Mouse (Mus musculus): ENCODE data around the gene Vsig2. TPM values are rescaled to one million over a fixed set of nuclear protein-coding genes. Genes with fewer than 3 reads are reported as not detected.
A peak's percentile ranks its signal among the peaks of the same experiment; 100 is the strongest.

Gene Vsig2
- polyA plus RNA-seq, 1 experiment from 2014 or later: 6.1 TPM

GRCm38 (mm10) chr9:37541851-37542642 is 3.0 kb downstream of the Vsig2 start:
- no peak overlapping the region for H3K4me3 ChIP-seq (ENCODE audit: low read depth, low read length)
- H3K9me3 ChIP-seq (ENCODE audit: control insufficient read depth): no peaks in the 10 kb centered on the region
- no peak overlapping the region for H3K27ac ChIP-seq (ENCODE audit: low read depth, low read length)
- no peaks in the 10 kb centered on the region for H3K4me1 ChIP-seq (replicated peaks; ENCODE audit: control insufficient read depth, insufficient read depth, low read length)
- 69% methylated on average over 7 of the region's 7 CpGs for WGBS
- H3K27me3 ChIP-seq (replicated peaks; ENCODE audit: control insufficient read depth, insufficient read depth, low read length): peaks cover 17% of the 10 kb centered on the region
- TF ChIP-seq CTCF (IDR thresholded peaks at IDR 0.05; ENCODE audit: low read depth): no peak
- no peak overlapping the region for H3K9ac ChIP-seq (ENCODE audit: low read depth, low read length)
- no peak for ATAC-seq
- H3K36me3 ChIP-seq (ENCODE audit: control insufficient read depth, insufficient read depth): 0 out of 2 replicates have a peak, but pooled peaks cover 3% of the 10 kb centered on the region
- no peak overlapping the region for H3K4me2 ChIP-seq (replicated peaks; ENCODE audit: low read depth)

- Histone ChIP-seq H3K9me3 (ENCODE audit: control insufficient read depth) (no peaks in the 10 kb centered on the region), H3K9ac (ENCODE audit: low read depth, low read length) (no peak overlapping the region), H3K4me2 (replicated peaks; ENCODE audit: low read depth) (peak overlapping the region; percentile 72), H3K27me3 (replicated peaks; ENCODE audit: control insufficient read depth, insufficient read depth, low read length) (peaks cover 17% of the 10 kb centered on the region), H3K4me3 (ENCODE audit: low read depth, low read length) (peak overlapping the region; percentile 37), H3K27ac (ENCODE audit: low read depth, low read length) (no peak overlapping the region), H3K36me3 (ENCODE audit: control insufficient read depth, insufficient read depth) (no peaks in the 10 kb centered on the region), H3K4me1 (replicated peaks; ENCODE audit: control insufficient read depth, insufficient read depth, low read length) (no peaks in the 10 kb centered on the region)
- WGBS: 33% methylated on average over 12 of the region's 12 CpGs
- no peak for ATAC-seq
- TF ChIP-seq CTCF (IDR thresholded peaks at IDR 0.05; ENCODE audit: low read depth): no peak
Measured at GRCm38 (mm10) chr9:37543869-37544440, 4.9 kb downstream of the Vsig2 start.

- H3K4me2 ChIP-seq (replicated peaks; ENCODE audit: low read depth): peak overlapping the region; percentile 72
- H3K9ac ChIP-seq (ENCODE audit: low read depth, low read length): 0 out of 2 replicates have a peak overlapping the region, but pooled peaks have one; percentile 4
- peak; percentile 78; the same call in 1 of the 2 replicates for TF ChIP-seq CTCF (IDR thresholded peaks at IDR 0.05; ENCODE audit: low read depth)
- H3K27me3 ChIP-seq (replicated peaks; ENCODE audit: control insufficient read depth, insufficient read depth, low read length): peaks cover 17% of the 10 kb centered on the region
- H3K9me3 ChIP-seq (ENCODE audit: control insufficient read depth): no peaks in the 10 kb centered on the region
- H3K4me1 ChIP-seq (replicated peaks; ENCODE audit: control insufficient read depth, insufficient read depth, low read length): no peaks in the 10 kb centered on the region
- no peak overlapping the region for H3K27ac ChIP-seq (ENCODE audit: low read depth, low read length)
- peak overlapping the region; percentile 37 for H3K4me3 ChIP-seq (ENCODE audit: low read depth, low read length)
- H3K36me3 ChIP-seq (ENCODE audit: control insufficient read depth, insufficient read depth): no peaks in the 10 kb centered on the region
- WGBS: 3% methylated on average over 29 of the region's 29 CpGs
- peak; percentile 70 for ATAC-seq
Measured at GRCm38 (mm10) chr9:37544447-37545165, 5.6 kb downstream of the Vsig2 start.

- peaks cover 17% of the 10 kb centered on the region for H3K27me3 ChIP-seq (replicated peaks; ENCODE audit: control insufficient read depth, insufficient read depth, low read length)
- no peak overlapping the region for H3K27ac ChIP-seq (ENCODE audit: low read depth, low read length)
- no peak for ATAC-seq
- WGBS: 24% methylated on average over 17 of the region's 17 CpGs
- peak overlapping the region; percentile 37 for H3K4me3 ChIP-seq (ENCODE audit: low read depth, low read length)
- peak overlapping the region; percentile 72 for H3K4me2 ChIP-seq (replicated peaks; ENCODE audit: low read depth)
- H3K36me3 ChIP-seq (ENCODE audit: control insufficient read depth, insufficient read depth): no peaks in the 10 kb centered on the region
- H3K4me1 ChIP-seq (replicated peaks; ENCODE audit: control insufficient read depth, insufficient read depth, low read length): no peaks in the 10 kb centered on the region
- no peak overlapping the region for H3K9ac ChIP-seq (ENCODE audit: low read depth, low read length)
- no peak for TF ChIP-seq CTCF (IDR thresholded peaks at IDR 0.05; ENCODE audit: low read depth)
- no peaks in the 10 kb centered on the region for H3K9me3 ChIP-seq (ENCODE audit: control insufficient read depth)
Measured at GRCm38 (mm10) chr9:37545166-37545610, 6.1 kb downstream of the Vsig2 start.

GRCm38 (mm10) chr9:37545847-37546452 is 6.9 kb downstream of the Vsig2 start:
- no peak overlapping the region for H3K27ac ChIP-seq (ENCODE audit: low read depth, low read length)
- H3K27me3 ChIP-seq (replicated peaks; ENCODE audit: control insufficient read depth, insufficient read depth, low read length): peaks cover 20% of the 10 kb centered on the region
- no peaks in the 10 kb centered on the region for H3K4me1 ChIP-seq (replicated peaks; ENCODE audit: control insufficient read depth, insufficient read depth, low read length)
- H3K9me3 ChIP-seq (ENCODE audit: control insufficient read depth): no peaks in the 10 kb centered on the region
- WGBS: 36% methylated on average over 27 of the region's 27 CpGs
- TF ChIP-seq CTCF (IDR thresholded peaks at IDR 0.05; ENCODE audit: low read depth): no peak
- H3K4me2 ChIP-seq (replicated peaks; ENCODE audit: low read depth): 0 out of 2 replicates have a peak overlapping the region, but pooled peaks have one; percentile 3
- no peak overlapping the region for H3K9ac ChIP-seq (ENCODE audit: low read depth, low read length)
- H3K36me3 ChIP-seq (ENCODE audit: control insufficient read depth, insufficient read depth): no peaks in the 10 kb centered on the region
- H3K4me3 ChIP-seq (ENCODE audit: low read depth, low read length): no peak overlapping the region
- no peak for ATAC-seq
